Mouse (Mus musculus) MEL (cell line): ENCODE measurements around the gene Atpif1. TPM values are rescaled to one million over a fixed set of nuclear protein-coding genes. Genes with fewer than 3 reads are reported as not detected.
A peak's percentile ranks its signal among the peaks of the same experiment; 100 is the strongest.

ENCODE experiments used
- DNase-seq: peaks from one replicate; pipeline ENCODE4 v3.0.0; 2011; ENCODE audit warnings: low read depth, low spot score
- H3K27ac ChIP-seq: 2 replicates; pipeline ENCODE4 v1.5.1; 2012; ENCODE audit warnings: low read depth, mild to moderate bottlenecking, control low read depth, low read length, moderate library complexity; ENCODE audit not compliant: control insufficient read depth
- H3K27me3 ChIP-seq, 2 experiments: fragments of 150-350 bp in 1 of 2; sonication (generic) in 1 of 2; 2 replicates each; pipeline ENCODE4 v1.6.1; 2012; ENCODE audit warnings: low read length in 2 of 2, mild to moderate bottlenecking in 2 of 2, improper control_type of control experiment in 1 of 2, moderate library complexity in 1 of 2; ENCODE audit not compliant: insufficient read depth in 2 of 2, control insufficient read depth in 1 of 2
- H3K36me3 ChIP-seq, 2 experiments: 2 replicates each; pipeline ENCODE4 v1.6.1; 2012 to 2014; ENCODE audit warnings: low read length in 2 of 2, improper control_type of control experiment in 1 of 2, inconsistent platforms in 1 of 2, mild to moderate bottlenecking in 1 of 2; ENCODE audit not compliant: insufficient read depth in 2 of 2, control insufficient read depth in 1 of 2
- H3K4me1 ChIP-seq, 2 experiments: fragments of 150-350 bp in 1 of 2; sonication (generic) in 1 of 2; 2 replicates each; pipeline ENCODE4 v1.6.1; 2012; ENCODE audit warnings: low read length in 2 of 2, improper control_type of control experiment in 1 of 2, mild to moderate bottlenecking in 1 of 2; ENCODE audit not compliant: insufficient read depth in 2 of 2, control insufficient read depth in 1 of 2
- H3K4me3 ChIP-seq, 2 experiments: fragments of 150-350 bp in 1 of 2; sonication (generic) in 1 of 2; 2 replicates each; pipeline ENCODE4 v1.5.1; 2012; ENCODE audit warnings: low read depth in 2 of 2, low read length in 2 of 2, mild to moderate bottlenecking in 2 of 2, moderate library complexity in 2 of 2, control low read depth in 1 of 2, improper control_type of control experiment in 1 of 2; ENCODE audit not compliant: control insufficient read depth in 1 of 2, insufficient read depth in 1 of 2
- H3K79me2 ChIP-seq: 2 replicates; pipeline ENCODE4 v1.6.1; 2012; ENCODE audit warnings: mild to moderate bottlenecking, low read length, moderate library complexity; ENCODE audit not compliant: control insufficient read depth, poor library complexity, insufficient read depth
- H3K9ac ChIP-seq: 2 replicates; pipeline ENCODE4 v1.6.1; 2012; ENCODE audit warnings: low read depth, mild to moderate bottlenecking, control low read depth, low read length, moderate library complexity; ENCODE audit not compliant: control insufficient read depth, poor library complexity, severe bottlenecking
- H3K9me3 ChIP-seq: fragments of 150-350 bp; sonication (generic); replicated peaks from 2 replicates; pipeline ENCODE4 v1.6.1; 2012; ENCODE audit warnings: mild to moderate bottlenecking, low read length, improper control_type of control experiment, moderate library complexity; ENCODE audit not compliant: insufficient read depth
- CHD1 ChIP-seq: IDR thresholded peaks from 2 replicates; pipeline ENCODE4 v1.6.1; 2012; ENCODE audit warnings: low read depth, mild to moderate bottlenecking, inconsistent platforms, low read length, improper control_type of control experiment
- CTCF ChIP-seq, 3 experiments: IDR thresholded peaks in 2 of 3; conservative IDR thresholded peaks in 1 of 3; 2 replicates each; pipeline ENCODE4 v1.5.1; 2011 to 2012; ENCODE audit warnings: low read length in 3 of 3, low read depth in 2 of 3, mild to moderate bottlenecking in 2 of 3, improper control_type of control experiment in 1 of 3, inconsistent platforms in 1 of 3, mixed read lengths in 1 of 3, moderate library complexity in 1 of 3; ENCODE audit not compliant: control insufficient read depth in 1 of 3, insufficient read depth in 1 of 3, poor library complexity in 1 of 3, severe bottlenecking in 1 of 3
- E2F4 ChIP-seq: IDR thresholded peaks from 2 replicates; pipeline ENCODE4 v1.6.1; 2011; ENCODE audit warnings: low read depth, low read length, improper control_type of control experiment, borderline replicate concordance
- ETS1 ChIP-seq: IDR thresholded peaks from 2 replicates; pipeline ENCODE4 v1.6.1; 2012; ENCODE audit warnings: low read depth, mild to moderate bottlenecking, inconsistent platforms, low read length, improper control_type of control experiment, moderate library complexity
- GABPA ChIP-seq: IDR thresholded peaks from 2 replicates; pipeline ENCODE4 v1.6.1; 2012; ENCODE audit warnings: low read depth, mild to moderate bottlenecking, inconsistent platforms, low read length, improper control_type of control experiment, moderate library complexity
- GATA1 ChIP-seq: IDR thresholded peaks from 2 replicates; pipeline ENCODE4 v1.6.1; 2011; ENCODE audit warnings: low read depth, low read length, improper control_type of control experiment
- JUND ChIP-seq: IDR thresholded peaks from 2 replicates; pipeline ENCODE4 v1.6.1; 2011; ENCODE audit warnings: low read depth, mild to moderate bottlenecking, improper control_type of control experiment, low read length
- KAT2A ChIP-seq: conservative IDR thresholded peaks from 2 replicates; pipeline ENCODE4 v1.6.1; 2012; ENCODE audit warnings: low read depth, low read length, improper control_type of control experiment, inconsistent platforms
- MAFK ChIP-seq: IDR thresholded peaks from 2 replicates; pipeline ENCODE4 v1.6.1; 2011; ENCODE audit warnings: low read depth, mild to moderate bottlenecking, low read length, improper control_type of control experiment, borderline replicate concordance
- MYC ChIP-seq: IDR thresholded peaks from 2 replicates; pipeline ENCODE4 v1.6.1; 2011; ENCODE audit warnings: low read depth, mild to moderate bottlenecking, low read length, improper control_type of control experiment, moderate library complexity
- NELFE ChIP-seq: IDR thresholded peaks from 2 replicates; pipeline ENCODE4 v1.6.1; 2011; ENCODE audit warnings: low read depth, low read length, improper control_type of control experiment
- NRF1 ChIP-seq: IDR thresholded peaks from 2 replicates; pipeline ENCODE4 v1.6.1; 2014; ENCODE audit warnings: low read depth, mild to moderate bottlenecking, inconsistent platforms, low read length, improper control_type of control experiment, moderate library complexity; ENCODE audit not compliant: poor library complexity, insufficient read depth, severe bottlenecking
- POLR2A ChIP-seq, 2 experiments: IDR thresholded peaks; 2 replicates each; pipeline ENCODE4 v1.6.1; 2011 to 2012; ENCODE audit warnings: low read length in 2 of 2, mild to moderate bottlenecking in 2 of 2, control low read depth in 1 of 2, improper control_type of control experiment in 1 of 2, low read depth in 1 of 2, moderate library complexity in 1 of 2; ENCODE audit not compliant: control insufficient read depth in 1 of 2, insufficient read depth in 1 of 2, poor library complexity in 1 of 2
- RAD21 ChIP-seq: IDR thresholded peaks from 2 replicates; pipeline ENCODE4 v1.6.1; 2011; ENCODE audit warnings: mild to moderate bottlenecking, low read depth, low read length, improper control_type of control experiment
- SIN3A ChIP-seq: IDR thresholded peaks from 2 replicates; pipeline ENCODE4 v1.6.1; 2012; ENCODE audit warnings: low read length, improper control_type of control experiment, inconsistent platforms
- TCF12 ChIP-seq: IDR thresholded peaks from 2 replicates; pipeline ENCODE4 v1.6.1; 2014; ENCODE audit warnings: low read depth, mild to moderate bottlenecking, inconsistent platforms, low read length, improper control_type of control experiment, moderate library complexity
- ZMIZ1 ChIP-seq: IDR thresholded peaks from 2 replicates; pipeline ENCODE4 v1.6.1; 2012; ENCODE audit warnings: low read depth, mild to moderate bottlenecking, inconsistent platforms, low read length, improper control_type of control experiment, moderate library complexity
- polyA plus RNA-seq, 2 experiments: library from polyadenylated mRNA; stranded (reverse) in 1 of 2; unstranded in 1 of 2; fragments of >175 nt in 1 of 2; fragments of >200 nt in 1 of 2; gene quantifications; 2 replicates each; pipeline versions ENCODE4 v1.2.1 to v1.2.4; 2012; ENCODE audit warnings: low replicate concordance in 2 of 2, low read depth in 1 of 2; ENCODE audit not compliant: insufficient read length in 2 of 2, insufficient read depth in 1 of 2, missing spikeins in 1 of 2
- total RNA-seq: library from RNA; depleted of rRNA; stranded (reverse); fragments of 300-350 nt; gene quantifications from 2 replicates; pipeline ENCODE4 v1.2.3, GENCODE M21; 2012

The Atpif1 gene
- total and polyA plus RNA-seq, 3 experiments = 566 to 730 TPM; not detected in 1

- Histone ChIP-seq H3K27me3 (no peaks in the 10 kb centered on the region), H3K4me1 (no peaks in the 10 kb centered on the region), H3K27ac (no peak overlapping the region), H3K9me3 (no peaks in the 10 kb centered on the region), H3K79me2 (no peaks in the 10 kb centered on the region), H3K9ac (no peak overlapping the region), H3K36me3 (peaks cover 0 to 24% of the 10 kb centered on the region in 2 experiments; a peak in 2 of 4 replicates), H3K4me3 (no peak overlapping the region)
- DNase-seq = no peak
- no peak for TF ChIP-seq RAD21
- TF ChIP-seq ETS1 = peak; percentile 40; the same call in 1 of the 2 replicates
Observed at GRCm38 (mm10) chr4:132494271-132494918, 39.1 kb downstream of the Atpif1 start.

DNA sequence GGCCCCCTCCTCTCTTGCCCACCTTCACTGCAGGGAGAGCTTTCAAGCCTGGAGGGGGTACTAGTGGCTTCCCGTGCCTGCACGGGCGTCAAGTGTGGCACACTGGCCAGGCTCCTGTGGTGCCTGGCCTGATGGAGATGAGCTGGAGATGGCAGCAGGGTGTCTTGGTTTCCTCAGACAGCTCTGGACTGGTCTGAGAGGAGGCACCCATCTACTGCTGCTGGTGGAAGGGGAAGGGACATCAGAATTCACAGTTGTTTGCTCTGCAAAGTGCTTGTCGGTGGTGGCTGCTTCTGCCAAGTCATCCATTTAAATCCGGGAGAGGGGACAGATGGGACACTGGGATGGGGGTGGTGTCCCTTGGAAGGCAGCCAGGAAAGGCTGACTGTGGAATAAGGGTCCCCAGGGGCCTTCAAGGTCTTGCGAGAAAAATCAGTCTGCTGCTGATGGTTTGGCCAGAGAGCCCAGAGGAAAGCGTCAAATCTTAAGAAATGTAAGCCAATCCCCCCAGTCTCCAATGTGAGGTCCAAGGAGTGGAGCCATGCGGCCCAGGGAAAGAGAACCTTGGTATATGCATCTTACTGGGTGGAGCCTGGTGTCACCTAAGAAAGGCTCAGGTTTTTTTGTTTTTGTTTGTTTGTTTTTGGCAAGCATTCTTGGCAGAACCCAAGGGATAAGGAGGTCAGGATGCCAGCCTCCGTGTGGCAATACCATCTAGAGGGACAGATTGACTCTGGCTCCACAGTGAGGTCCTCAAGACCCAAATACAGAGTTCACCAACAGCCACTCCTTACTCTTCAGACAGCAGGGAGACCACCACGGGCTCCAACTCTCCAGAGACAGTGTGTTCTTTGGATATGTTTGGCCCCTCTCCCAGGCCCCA lies 41.0 kb downstream of the Atpif1 start:
- no peak overlapping the region for H3K4me3 ChIP-seq
- no peaks in the 10 kb centered on the region for H3K27me3 ChIP-seq
- no peak overlapping the region for H3K9ac ChIP-seq
- TF ChIP-seq MYC (no peak), KAT2A (no peak), MAFK (no peak), GABPA (no peak)
- H3K9me3 ChIP-seq = no peaks in the 10 kb centered on the region
- H3K4me1 ChIP-seq = no peaks in the 10 kb centered on the region
- H3K27ac ChIP-seq = no peak overlapping the region
- no peak for DNase-seq
- peaks cover 0 to 10% of the 10 kb centered on the region in 2 experiments; a peak in 2 of 4 replicates for H3K36me3 ChIP-seq
- no peaks in the 10 kb centered on the region for H3K79me2 ChIP-seq

GRCm38 (mm10) chr4:132491748-132492147 lies 41.7 kb downstream of the Atpif1 start:
- Histone ChIP-seq H3K79me2 (no peaks in the 10 kb centered on the region), H3K4me1 (no peaks in the 10 kb centered on the region), H3K27me3 (no peaks in the 10 kb centered on the region), H3K4me3 (no peak overlapping the region), H3K9me3 (no peaks in the 10 kb centered on the region), H3K9ac (no peak overlapping the region), H3K27ac (no peak overlapping the region), H3K36me3 (peaks cover 0 to 8% of the 10 kb centered on the region in 2 experiments; a peak in 2 of 4 replicates)
- TF ChIP-seq CHD1 = no peak
- no peak for TF ChIP-seq JUND
- no peak for TF ChIP-seq CTCF (IDR thresholded peaks at IDR 0.05 in 2 of 3, conservative IDR thresholded peaks at IDR 0.05 in 1 of 3; ENCODE audit: control insufficient read depth in 1 of 3, insufficient read depth in 1 of 3, low read depth in 2 of 3, low read length in 3 of 3, poor library complexity in 1 of 3, severe bottlenecking in 1 of 3)
- no peak for TF ChIP-seq NELFE
- TF ChIP-seq NRF1 = no peak
- no peak for TF ChIP-seq TCF12
- no peak for TF ChIP-seq GABPA
- no peak for TF ChIP-seq MAFK
- TF ChIP-seq E2F4 = no peak
- TF ChIP-seq MYC = no peak
- TF ChIP-seq POLR2A (IDR thresholded peaks at IDR 0.05; ENCODE audit: control insufficient read depth in 1 of 2, insufficient read depth in 1 of 2, low read depth in 1 of 2, low read length in 2 of 2, poor library complexity in 1 of 2) = no peak
- TF ChIP-seq SIN3A = no peak
- no peak for TF ChIP-seq GATA1
- no peak for TF ChIP-seq ZMIZ1
- TF ChIP-seq RAD21 = no peak
- no peak for TF ChIP-seq ETS1
- no peak for DNase-seq
